Mouse (Mus musculus): ENCODE data around the gene Camta2. TPM values are rescaled to one million over a fixed set of nuclear protein-coding genes. Genes with fewer than 3 reads are reported as not detected.

The Camta2 gene
- total RNA-seq, 2 experiments from 2014 or later = 288 to 296 TPM

DNA sequence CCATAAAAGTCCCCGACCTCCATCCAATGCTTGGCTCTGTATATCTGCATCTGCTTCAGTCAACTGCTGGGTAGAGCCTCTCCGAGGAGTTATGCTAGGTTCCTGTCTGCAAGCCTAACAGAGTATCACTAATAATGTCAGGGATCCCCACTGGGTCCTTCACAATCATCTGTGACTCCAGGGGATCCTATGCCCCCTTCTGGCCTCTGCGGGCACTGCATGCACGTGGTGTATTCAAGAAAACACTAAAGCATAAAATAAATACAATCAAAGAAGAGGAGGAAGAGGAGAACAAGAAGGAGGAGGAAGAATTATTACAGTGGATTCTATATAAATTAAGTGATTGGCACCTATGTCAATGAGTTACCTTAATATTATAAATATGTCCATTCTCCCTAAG is 62.4 kb downstream of the Camta2 start:
- no peak for DNase-seq (ENCODE audit: low spot score in 2 of 2)

DNA sequence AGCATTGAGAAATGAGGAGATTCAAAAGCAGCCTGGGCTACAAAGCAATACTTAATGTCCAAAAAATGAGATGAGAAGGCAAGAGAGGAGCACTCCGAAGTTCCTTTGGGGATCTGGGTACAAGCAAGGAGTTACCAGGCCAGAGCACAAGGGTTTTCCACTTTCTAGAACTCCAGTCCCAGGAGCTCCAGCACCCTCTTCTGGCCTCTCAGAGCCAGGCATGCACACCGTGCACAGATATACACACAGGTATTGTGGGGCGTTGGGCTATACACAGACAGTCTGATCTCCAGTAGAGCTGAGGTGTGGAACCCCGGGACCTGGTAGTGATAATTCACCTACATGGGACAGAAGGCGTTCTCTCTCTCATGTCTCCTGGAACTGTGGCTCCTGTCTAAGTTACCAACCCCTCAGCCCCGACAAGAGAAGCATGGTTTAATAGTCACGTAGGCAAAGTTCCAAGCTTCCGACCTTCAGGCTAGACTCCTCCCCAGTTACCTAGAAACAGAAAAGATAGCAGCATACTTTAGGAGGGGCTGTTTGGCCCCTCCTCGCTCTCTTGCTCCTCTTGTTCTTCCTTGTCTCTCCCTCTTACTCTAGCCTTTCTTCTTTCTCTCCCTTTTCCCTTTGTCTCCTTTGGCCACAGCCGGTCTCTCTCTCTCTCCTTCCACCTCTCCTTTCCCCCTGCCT is 64.7 kb downstream of the Camta2 start:
- DNase-seq (ENCODE audit: low spot score in 2 of 2) = no peak

DNA sequence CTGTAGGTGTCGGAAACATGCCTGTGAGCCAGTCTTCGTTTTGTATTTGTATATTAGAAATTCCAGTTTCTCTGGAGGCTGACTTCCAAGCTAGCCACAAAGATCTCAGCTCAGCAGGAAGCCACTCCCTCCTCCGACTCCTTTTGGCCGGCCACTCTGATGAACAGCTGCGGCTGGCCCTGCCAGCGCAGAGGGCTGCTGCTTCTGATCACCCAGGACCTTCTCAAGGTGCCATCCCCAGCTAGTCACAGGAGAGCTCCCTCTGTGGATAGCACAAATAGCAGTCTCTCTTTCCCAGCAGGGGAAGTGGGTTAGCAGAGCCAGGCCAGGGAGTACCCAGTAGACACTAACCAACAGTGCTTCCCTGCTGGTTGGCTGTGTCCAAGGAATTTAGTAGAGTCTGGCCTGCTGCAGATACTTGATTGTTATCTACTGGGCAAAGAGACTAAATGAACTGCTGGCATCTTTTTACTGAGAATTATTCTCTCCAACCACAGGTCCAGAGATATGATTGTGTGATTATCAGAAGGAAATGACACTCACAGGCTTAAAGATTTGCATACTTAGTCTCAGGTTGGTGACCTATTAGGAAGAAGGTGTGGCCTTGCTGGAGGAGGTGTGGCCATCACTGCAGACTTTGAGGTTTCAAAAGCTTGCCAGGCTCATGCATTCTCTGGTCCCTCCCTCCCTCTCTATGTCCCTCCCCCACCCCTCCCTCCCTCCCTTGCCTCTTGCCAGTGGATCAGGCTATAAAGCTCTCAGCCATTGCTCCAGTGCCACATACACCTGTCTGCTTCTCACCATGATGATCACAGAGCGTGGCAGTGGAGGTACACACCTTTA is 65.7 kb downstream of the Camta2 start:
- DNase-seq (ENCODE audit: low spot score in 2 of 2) = no peak

Small RNAs within 50 kb of the gene (microRNA-seq; reads per million reads assigned to microRNA genes)
- 0.85 to 1.1 reads per million in 2 experiments for gene Mir6925

Other genes starting within 250 kb of the Camta2 start
- 10 to 100 TPM; 12.9 to 17.9 TPM for gene Med11, start 236.2 kb downstream of the Camta2 start, total RNA-seq (2021)
- gene Zmynd15, start 228.7 kb downstream of the Camta2 start, total RNA-seq (2021) = 1 to 10 TPM in 1 of 2 experiments, under 1 TPM in 1; 0.62 to 1.2 TPM
- under 1 TPM; 0.62 to 0.78 TPM for gene Cxcl16, start 228.1 kb downstream of the Camta2 start, total RNA-seq (2021)
- gene Tm4sf5, start 182.9 kb downstream of the Camta2 start, total RNA-seq (2021) = 1 to 10 TPM in 1 of 2 experiments, not detected in 1; 1.0 TPM
- gene Vmo1, start 173.5 kb downstream of the Camta2 start, total RNA-seq (2021) = not detected
- not detected for gene Gltpd2, start 168.9 kb downstream of the Camta2 start, total RNA-seq (2021)
- 100 to 1,000 TPM; 198 to 203 TPM for gene Psmb6, start 162.7 kb downstream of the Camta2 start, total RNA-seq (2021)
- gene Gm40193, start 155.2 kb downstream of the Camta2 start, total RNA-seq (2021) = not detected
- gene Pld2, start 148.0 kb downstream of the Camta2 start, total RNA-seq (2021) = 10 to 100 TPM; 21.9 to 24.5 TPM
- gene Mink1, start 125.2 kb downstream of the Camta2 start, total RNA-seq (2021) = 100 to 1,000 TPM; 350 to 366 TPM
- gene 4930544D05Rik, start 72.3 kb downstream of the Camta2 start, total RNA-seq (2021) = under 1 TPM; 0.88 TPM
- under 1 TPM; 0.32 to 0.57 TPM for gene Chrne, start 68.9 kb downstream of the Camta2 start, total RNA-seq (2021)
- gene Gp1ba, start 49.0 kb downstream of the Camta2 start, total RNA-seq (2021) = not detected
- 10 to 100 TPM; 70.2 to 72.3 TPM for gene Rnf167, start 40.9 kb downstream of the Camta2 start, total RNA-seq (2021)
- 100 to 1,000 TPM; 124 to 127 TPM for gene Slc25a11, start 40.6 kb downstream of the Camta2 start, total RNA-seq (2021)
- 100 to 1,000 TPM; 340 to 380 TPM for gene Pfn1, start 33.5 kb downstream of the Camta2 start, total RNA-seq (2021)
- gene Eno3, start 30.9 kb downstream of the Camta2 start, total RNA-seq (2021) = 10 to 100 TPM in 1 of 2 experiments, 1 to 10 TPM in 1; 5.9 to 10.1 TPM
- 10 to 100 TPM; 45.8 to 53.7 TPM for gene Spag7, start 18.7 kb downstream of the Camta2 start, total RNA-seq (2021)
- 1 to 10 TPM; 1.9 to 2.1 TPM for gene Inca1, start 12.1 kb upstream of the Camta2 start, total RNA-seq (2021)
- 10 to 100 TPM; 66.2 to 68.4 TPM for gene Kif1c, start 12.4 kb upstream of the Camta2 start, total RNA-seq (2021)
- 10 to 100 TPM; 17.7 to 21.0 TPM for gene Zfp3, start 76.1 kb upstream of the Camta2 start, total RNA-seq (2021)
- gene Scimp, start 124.5 kb upstream of the Camta2 start, total RNA-seq (2021) = not detected
- gene Rabep1, start 156.7 kb upstream of the Camta2 start, total RNA-seq (2021) = 100 to 1,000 TPM; 107 to 109 TPM